Mouse (Mus musculus): ENCODE measurements around the gene Gm3285.

Gm3285 gene

GRCm38 (mm10) chr10:77900903-77901818 is 39.4 kb downstream of the Gm3285 start:
- no peak for DNase-seq

- DNase-seq, result peak; percentile 39
Observed at GRCm38 (mm10) chr10:77901871-77902210, 40.1 kb downstream of the Gm3285 start.

- peak; percentile 39 for DNase-seq
Observed at GRCm38 (mm10) chr10:77902211-77902893, 40.6 kb downstream of the Gm3285 start, which contains the start of gene Lrrc3. Gene Lrrc3, minus strand, starts transcription at chr10:77902536.

- DNase-seq, result peak; percentile 38
Observed at GRCm38 (mm10) chr10:77902894-77903715, 41.3 kb downstream of the Gm3285 start.
